Mouse (Mus musculus): ENCODE data around the gene Ppil6.
A peak's percentile ranks its signal among the peaks of the same experiment; 100 is the strongest.

Ppil6 gene

DNA sequence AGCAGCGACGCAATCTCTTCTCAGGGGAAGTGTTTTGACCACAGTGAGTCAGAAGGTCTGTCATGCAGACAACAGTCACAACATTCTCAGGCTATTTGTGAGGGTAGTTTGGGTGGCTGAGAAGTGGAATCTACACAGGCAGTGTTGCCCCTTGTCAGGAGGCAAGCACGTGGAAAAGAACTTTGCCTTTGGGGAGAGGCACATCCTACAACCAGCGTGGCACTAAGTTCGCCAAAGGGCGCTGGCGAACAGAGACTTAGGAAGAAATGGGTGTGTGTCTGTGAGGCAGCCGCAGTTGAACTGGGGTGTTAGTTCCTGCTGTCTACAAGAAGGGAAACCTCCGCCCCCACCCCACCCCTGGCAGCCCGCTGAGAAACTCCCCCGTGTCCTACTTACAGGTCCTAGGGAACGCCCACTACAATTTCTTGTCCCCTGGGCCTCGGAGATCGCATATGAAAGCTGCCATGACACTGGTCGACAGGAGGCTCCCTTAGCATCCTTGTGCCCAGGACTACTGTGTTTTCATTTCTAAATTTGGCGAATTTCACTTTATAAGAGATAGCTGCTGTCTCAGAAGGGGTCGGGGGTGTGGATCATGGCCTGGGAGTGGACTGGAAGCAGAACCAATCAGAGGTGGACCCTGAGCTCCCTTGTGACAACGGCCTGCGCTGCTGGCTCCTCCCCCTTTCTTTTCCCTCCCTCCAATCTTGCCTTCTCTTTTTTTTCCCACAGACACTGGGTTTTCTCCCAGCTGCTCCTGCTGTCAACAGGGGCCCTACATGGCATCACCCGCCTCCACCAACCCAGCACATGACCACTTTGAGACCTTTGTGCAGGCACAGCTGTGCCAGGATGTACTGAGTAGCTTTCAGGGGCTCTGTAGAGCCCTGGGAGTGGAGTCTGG is 12.7 kb upstream of the Ppil6 start:
- peak; percentile 55 for DNase-seq (ENCODE audit: low spot score)

GRCm38 (mm10) chr10:41479961-41480360 is 10.3 kb upstream of the Ppil6 start:
- DNase-seq (ENCODE audit: low spot score), result no peak

DNA sequence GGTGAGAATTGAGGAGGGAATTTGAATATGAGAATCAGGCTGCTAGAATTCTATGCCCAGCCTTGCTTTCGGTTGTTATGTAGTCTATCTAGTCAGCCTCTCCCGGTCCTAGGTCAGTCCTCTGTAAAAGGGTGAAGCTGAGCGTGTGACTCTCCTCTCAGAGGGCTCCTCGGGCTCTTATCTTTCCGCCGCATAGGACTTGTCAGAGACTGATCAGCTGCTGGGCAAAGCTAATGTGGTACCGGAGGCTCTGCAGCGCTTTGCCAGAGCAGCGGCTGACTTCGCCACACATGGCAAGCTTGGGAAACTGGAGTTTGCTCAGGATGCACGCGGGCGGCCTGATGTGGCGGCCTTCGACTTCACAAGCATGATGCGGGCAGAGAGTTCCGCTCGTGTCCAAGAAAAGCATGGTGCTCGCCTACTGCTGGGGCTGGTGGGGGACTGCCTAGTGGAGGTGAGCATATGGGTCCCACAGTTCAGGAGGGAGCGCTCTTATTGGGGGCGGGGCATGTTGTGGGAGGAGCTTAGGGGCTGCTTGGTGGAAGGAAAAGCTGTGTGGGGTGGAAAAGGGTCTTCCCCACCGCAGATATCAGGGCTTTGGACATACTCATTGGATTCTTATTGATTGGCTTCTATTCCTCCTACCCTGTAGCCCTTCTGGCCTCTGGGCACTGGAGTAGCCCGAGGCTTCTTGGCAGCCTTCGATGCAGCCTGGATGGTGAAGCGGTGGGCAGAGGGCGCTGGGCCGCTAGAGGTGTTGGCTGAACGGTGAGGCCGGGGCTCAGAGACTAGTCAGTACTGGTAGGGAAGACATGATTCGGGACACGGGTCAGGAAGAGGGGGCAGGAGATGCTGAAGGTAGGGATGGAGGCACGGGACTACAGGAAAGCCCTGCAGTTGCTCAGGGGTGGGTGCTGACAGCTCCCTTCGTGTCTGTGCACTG is 9.0 kb upstream of the Ppil6 start:
- no peak for DNase-seq (ENCODE audit: low spot score)

DNA sequence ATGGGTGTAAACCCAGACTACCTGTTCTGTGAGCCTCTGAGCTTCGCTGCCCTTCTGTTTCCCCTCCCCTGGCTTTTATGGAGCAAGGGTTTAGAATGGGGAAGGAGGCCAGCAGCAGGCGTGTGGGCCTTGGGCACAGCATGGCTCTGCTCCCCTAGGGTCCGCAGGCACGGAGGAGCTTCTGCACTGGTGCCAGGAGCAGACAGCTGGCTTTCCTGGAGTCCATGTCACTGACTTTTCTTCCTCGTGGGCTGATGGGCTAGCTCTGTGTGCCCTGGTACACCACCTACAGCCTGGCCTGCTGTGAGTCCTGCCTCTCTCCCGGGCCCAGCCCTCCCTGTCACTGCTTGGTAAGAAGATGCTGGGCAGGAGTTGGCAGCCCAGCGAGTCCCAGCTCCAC is 7.8 kb upstream of the Ppil6 start:
- DNase-seq (ENCODE audit: low spot score), result no peak

DNA sequence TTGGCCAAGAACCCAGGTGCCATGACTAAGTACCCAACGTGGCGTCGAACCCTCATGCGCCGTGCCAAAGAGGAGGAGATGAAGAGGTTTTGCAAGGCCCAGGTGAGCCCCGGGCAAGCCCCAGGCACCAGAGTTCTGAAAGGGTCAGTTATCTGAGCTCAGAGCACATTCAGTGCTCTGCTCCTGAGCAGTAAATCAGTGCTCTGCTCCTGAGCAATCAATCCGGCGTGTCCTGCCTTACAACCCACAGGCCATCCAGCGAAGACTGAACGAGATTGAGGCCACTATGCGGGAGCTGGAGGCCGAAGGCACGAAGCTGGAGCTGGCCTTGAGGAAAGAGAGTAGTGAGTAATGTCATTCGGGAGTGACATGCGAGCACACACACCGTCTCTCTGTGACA is 4.5 kb upstream of the Ppil6 start:
- no peak for DNase-seq (ENCODE audit: low spot score)

DNA sequence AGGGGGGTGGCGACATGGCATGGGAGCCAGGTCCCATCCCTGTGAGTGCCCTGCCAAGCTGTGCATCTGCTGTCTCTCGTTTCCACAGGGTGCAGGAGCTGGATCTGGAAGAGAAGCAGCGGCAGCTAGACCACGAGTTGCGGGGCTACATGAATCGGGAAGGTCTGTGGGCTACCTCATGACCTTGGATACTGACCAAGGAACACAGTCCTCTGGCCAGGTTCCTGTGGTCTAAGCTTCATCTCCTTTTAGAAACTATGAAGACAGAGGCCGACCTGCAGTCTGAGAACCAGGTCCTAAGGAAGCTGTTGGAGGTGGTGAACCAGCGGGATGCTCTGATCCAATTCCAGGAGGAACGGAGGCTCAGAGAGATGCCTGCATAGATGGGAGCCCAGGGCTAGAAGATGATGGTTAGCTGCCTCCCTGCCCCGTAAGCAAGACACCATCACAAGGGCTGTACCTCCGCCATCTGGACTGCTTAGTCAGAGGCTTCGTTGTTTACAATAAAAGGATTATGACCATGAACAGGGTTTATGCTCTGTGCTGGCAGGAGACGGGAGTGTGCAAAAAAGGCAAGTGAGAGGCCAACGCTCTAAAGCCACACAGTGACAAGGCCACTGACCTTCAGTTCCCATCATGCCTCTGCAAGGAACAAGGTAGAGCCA is 3.6 kb upstream of the Ppil6 start:
- DNase-seq (ENCODE audit: low spot score), result no peak

GRCm38 (mm10) chr10:41488877-41489276 is 1.4 kb upstream of the Ppil6 start:
- DNase-seq (ENCODE audit: low spot score), result no peak

- DNase-seq (ENCODE audit: low spot score), result no peak
Observed at GRCm38 (mm10) chr10:41489294-41489693, 945 bp upstream of the Ppil6 start.

GRCm38 (mm10) chr10:41490518-41490873 is 257 bp downstream of the Ppil6 start:
- DNase-seq (ENCODE audit: low spot score), result no peak

DNA sequence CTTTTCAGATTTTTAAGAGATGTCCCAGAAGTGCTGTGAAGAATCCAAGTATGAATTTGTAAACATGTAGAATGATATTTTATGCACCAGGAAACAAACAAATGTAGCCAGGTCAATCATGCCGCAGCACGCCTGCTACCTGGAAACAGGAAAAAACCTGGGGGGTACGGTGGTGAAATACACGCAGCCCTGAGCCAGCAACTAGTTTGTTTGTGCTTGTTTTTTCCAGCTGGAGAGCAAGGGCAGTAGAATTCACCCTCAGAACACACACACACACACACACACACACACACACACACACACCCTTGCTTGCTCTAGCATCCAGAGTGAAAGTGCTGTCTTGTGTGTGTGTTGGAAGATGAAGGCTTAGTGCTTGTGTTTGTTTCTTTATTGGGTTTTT is 872 bp downstream of the Ppil6 start:
- DNase-seq (ENCODE audit: low spot score), result no peak

DNA sequence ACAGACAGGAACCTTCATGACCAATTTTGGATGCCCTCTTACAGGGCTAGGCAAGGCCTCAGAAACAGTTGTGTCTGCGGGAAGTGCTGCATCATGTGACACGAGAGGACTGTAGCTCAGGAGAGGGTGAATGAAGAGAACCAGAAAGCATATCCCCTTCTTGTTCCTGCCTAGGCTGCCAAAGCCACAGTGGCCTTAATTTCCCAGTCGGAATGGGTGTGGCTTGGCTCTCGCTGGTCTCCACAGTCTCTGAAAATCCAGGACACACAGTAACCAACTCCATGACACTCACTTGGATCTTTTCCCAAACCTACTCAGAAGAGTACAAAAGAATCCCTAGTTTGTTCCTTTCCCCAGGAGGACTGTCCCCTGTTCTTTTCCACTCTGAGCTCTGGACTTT is 10.7 kb downstream of the Ppil6 start:
- no peak for DNase-seq (ENCODE audit: low spot score)

DNA sequence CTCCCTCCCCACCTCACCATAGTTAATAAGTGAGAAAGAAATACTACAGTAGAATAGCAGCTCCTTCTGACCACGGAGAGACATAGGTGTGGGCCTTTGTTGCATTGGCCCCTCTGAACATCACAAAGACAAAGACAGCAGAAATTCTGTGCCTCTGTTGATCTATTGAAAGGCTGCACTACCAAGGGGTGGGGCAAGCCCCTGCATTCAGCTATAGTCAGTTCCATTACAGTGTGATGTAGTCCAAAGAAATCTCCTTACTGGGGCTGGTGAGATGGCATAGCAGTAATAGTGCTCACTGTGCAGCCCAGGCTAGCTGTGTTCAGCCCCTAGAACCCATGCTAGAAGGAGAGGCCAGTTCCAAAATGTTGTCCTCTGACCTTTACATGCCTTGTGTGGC is 14.8 kb downstream of the Ppil6 start:
- DNase-seq (ENCODE audit: low spot score), result no peak

DNA sequence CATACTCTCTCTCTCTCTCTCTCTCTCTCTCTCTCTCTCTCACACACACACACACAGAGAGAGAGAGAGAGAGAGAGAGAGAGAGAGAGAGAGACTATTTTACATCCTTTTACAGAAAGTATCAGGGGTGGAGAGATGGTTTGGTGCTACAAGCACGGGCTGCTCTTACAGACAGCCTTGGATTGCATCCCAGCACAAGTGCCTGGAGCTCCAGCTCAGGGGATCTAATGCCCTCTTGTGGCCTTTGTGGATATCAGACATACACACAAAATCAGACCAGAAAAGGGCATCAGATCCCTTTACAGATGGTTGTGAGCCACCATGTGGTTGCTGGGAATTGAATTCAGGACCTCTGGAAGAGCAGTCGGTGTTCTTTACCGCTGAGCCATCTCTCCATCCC is 15.2 kb downstream of the Ppil6 start:
- peak; percentile 80 for DNase-seq (ENCODE audit: low spot score)

DNA sequence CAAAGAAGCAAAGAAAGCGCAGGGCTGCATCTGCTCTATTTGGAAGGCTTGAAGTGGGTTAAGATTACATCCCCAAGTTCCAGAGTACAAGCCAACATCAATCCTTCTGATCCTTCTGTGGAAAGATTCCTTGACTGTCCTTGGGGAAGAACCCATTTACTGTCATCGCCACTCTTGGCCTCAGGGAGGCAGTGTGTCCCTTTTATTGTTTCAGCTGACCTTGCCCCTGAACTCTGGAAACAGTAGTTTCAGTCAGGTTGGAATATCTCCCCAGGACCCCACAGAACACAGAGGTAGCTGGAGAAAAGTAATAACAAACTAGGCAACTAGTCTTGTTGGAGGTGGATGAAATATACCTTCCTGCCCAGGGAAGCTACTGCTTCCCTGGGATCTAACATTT is 18.9 kb downstream of the Ppil6 start:
- no peak for DNase-seq (ENCODE audit: low spot score)

DNA sequence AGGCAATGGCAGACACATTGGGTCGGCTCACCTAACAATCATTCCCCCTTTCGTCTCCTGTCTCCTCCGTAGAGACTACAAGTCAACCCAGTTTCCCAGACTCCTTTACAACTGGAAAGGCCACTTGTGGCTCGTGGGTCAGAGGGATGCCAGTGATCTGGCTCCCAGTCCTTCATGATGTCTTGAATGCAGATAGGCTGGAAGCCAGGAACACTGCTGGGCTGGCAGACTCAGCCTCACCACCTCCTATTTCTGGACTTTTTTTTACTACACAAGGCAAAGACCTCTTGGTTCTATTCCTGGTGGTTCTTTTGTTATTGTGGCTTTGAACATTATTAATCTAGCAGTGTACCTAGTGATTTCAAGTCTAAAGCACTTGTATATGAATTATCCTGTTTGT is 24.1 kb downstream of the Ppil6 start:
- DNase-seq (ENCODE audit: low spot score), result no peak

- DNase-seq (ENCODE audit: low spot score), result no peak
Observed at GRCm38 (mm10) chr10:41514921-41515320, 24.7 kb downstream of the Ppil6 start.

GRCm38 (mm10) chr10:41518508-41518980 is 28.3 kb downstream of the Ppil6 start:
- peak; percentile 82 for DNase-seq (ENCODE audit: low spot score)

DNA sequence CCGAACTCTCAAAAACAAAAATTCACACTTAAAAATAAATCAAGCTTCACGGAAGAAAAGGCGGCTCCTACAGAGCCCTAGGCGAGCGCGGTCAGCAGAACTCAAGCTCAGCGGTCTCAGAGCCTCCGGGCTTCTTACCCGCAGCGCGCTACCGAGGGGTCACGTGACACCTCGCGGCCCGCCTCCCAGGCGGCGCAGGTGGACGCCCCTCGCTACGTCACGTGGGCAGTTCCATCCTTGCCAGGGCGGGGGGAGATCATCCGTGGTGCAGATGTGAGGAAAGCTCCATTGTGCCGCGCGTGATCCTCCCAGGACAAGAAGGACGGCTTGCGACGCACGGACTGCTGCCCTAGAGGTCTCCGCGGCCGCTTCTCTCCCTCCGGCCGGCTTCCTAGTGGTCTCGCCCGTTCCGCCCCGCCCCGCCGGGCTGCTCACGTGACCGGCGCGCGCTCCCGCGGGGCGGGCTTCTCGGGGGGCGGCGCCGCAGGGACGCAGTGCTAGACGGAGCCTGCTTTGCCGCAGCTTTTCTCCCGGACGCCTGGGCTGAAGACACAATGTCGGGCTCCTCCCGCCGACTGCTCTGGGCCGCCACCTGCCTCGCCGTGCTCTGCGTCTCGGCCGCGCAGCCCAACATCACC is 28.9 kb downstream of the Ppil6 start, which contains the start of gene Cd164:
Cd164 (plus strand) TSS at position 434 of the 638 bp plus-strand sequence.
- DNase-seq (ENCODE audit: low spot score), result peak; percentile 92

DNA sequence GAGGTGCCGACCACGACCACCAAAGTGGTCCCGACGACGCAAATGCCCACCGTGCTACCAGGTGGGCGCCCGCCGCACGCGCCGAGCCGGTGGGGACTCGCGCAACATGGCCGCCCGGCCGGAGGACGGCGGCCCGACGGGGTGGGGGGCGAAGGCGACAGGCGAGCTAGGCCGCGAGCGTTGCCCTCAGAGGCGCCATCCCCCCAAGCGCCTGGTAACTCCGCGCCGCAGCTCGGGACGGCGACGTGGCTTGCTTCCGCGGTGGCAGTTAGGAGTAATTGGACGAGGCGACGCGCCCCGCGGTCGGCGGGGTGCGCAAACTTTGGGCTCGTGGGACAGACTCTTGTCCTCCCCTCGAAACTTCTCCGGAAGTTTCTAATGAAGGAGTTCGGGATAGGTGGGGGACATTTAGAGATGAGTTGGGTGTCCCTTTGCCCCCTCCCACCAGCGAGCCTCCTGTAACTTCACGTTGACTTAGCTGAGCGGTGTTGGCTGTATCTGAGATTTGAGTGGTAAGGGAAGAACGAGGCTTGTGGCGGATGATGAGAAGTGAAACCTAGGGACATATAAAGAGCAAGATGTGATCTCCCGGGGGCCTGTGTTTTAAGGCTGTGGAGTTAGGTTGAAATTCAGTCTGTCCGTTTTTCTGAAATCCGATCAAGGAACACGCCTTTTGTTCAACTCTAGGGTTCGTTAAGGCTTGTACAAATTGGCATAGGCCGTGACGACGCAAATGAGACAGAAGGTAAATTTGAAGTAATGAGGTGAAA is 29.6 kb downstream of the Ppil6 start:
- peak; percentile 51 for DNase-seq (ENCODE audit: low spot score)

GRCm38 (mm10) chr10:41520410-41520673 is 30.1 kb downstream of the Ppil6 start:
- no peak for DNase-seq (ENCODE audit: low spot score)

- DNase-seq (ENCODE audit: low spot score), result no peak
Observed at GRCm38 (mm10) chr10:41523386-41523785, 33.1 kb downstream of the Ppil6 start.
